Mouse (Mus musculus) left cerebral cortex, postnatal 14 days (tissue): Measurements from ENCODE around the gene Ece1. TPM values are rescaled to one million over a fixed set of nuclear protein-coding genes. Genes with fewer than 3 reads are reported as not detected.

ENCODE experiments used
- DNase-seq, 2 experiments: peaks; one replicate each; pipeline ENCODE4 v3.0.0; 2021 to 2022; ENCODE audit warnings: low spot score in 2 of 2, mixed read lengths in 1 of 2
- intact Hi-C: fragments of 180-260 bp; cut with DNase I; formaldehyde crosslinking; loops from one replicate; pipeline ENCODE4 v1.15.1; 2025
- total RNA-seq, 2 experiments: library from RNA; stranded (reverse); gene quantifications; 2 replicates each; pipeline ENCODE4 v1.2.3; 2021

Ece1 gene
- total RNA-seq, 2 experiments from 2014 or later, result 80.9 to 84.3 TPM

GRCm38 (mm10) chr4:137930500-137931008 is 68.5 kb downstream of the Ece1 start:
- no peak for DNase-seq
- intact Hi-C loops, result no loop called here

GRCm38 (mm10) chr4:137931009-137931757 is 69.1 kb downstream of the Ece1 start:
- intact Hi-C loops, result no loop called here
- DNase-seq, result peak; percentile 25 to 50

GRCm38 (mm10) chr4:137932554-137933178 is 70.6 kb downstream of the Ece1 start:
- intact Hi-C loops, result no loop called here
- DNase-seq, result no peak

GRCm38 (mm10) chr4:137933328-137933727 is 71.3 kb downstream of the Ece1 start:
- no peak for DNase-seq
- intact Hi-C loops, result no loop called here

- intact Hi-C loops, result no loop called here
- DNase-seq, result no peak
Measured at GRCm38 (mm10) chr4:137936134-137936533, 74.1 kb downstream of the Ece1 start.

GRCm38 (mm10) chr4:137940061-137940460 is 78.0 kb downstream of the Ece1 start:
- DNase-seq, result no peak
- intact Hi-C loops, result loop anchor here (5.0 kb wide), 1 partner anchor 78 kb away; the partner anchor contains the start of gene Ece1

GRCm38 (mm10) chr4:137941131-137941844 is 79.3 kb downstream of the Ece1 start:
- intact Hi-C loops, result loop anchor here (5.0 kb wide), 1 partner anchor 79 kb away; the partner anchor contains the start of gene Ece1
- no peak for DNase-seq

- peak; percentile 56 to 74 for DNase-seq
- intact Hi-C loops, result loop anchor here (5.0 kb wide), 1 partner anchor 80 kb away; the partner anchor contains the start of gene Ece1
Measured at GRCm38 (mm10) chr4:137941871-137942781, 80.1 kb downstream of the Ece1 start.

- intact Hi-C loops, result loop anchor here (5.0 kb wide), 1 partner anchor 81 kb away; the partner anchor contains the start of gene Ece1
- peak in 1 of 2 experiments; percentile 54 for DNase-seq
Measured at GRCm38 (mm10) chr4:137942782-137943486, 80.9 kb downstream of the Ece1 start.

GRCm38 (mm10) chr4:137943540-137943939 is 81.5 kb downstream of the Ece1 start:
- intact Hi-C loops, result loop anchor here (5.0 kb wide), 1 partner anchor 81 kb away; the partner anchor contains the start of gene Ece1
- no peak for DNase-seq

- intact Hi-C loops, result no loop called here
- DNase-seq, result no peak
Measured at GRCm38 (mm10) chr4:137945376-137945775, 83.3 kb downstream of the Ece1 start.

- DNase-seq, result no peak
- intact Hi-C loops, result no loop called here
Measured at GRCm38 (mm10) chr4:137946419-137946818, 84.4 kb downstream of the Ece1 start.

GRCm38 (mm10) chr4:137952840-137953239 is 90.8 kb downstream of the Ece1 start:
- intact Hi-C loops, result loop anchor here (2.0 to 10.0 kb wide), 2 partner anchors 106 to 218 kb away; no protein-coding TSS in a partner anchor
- peak; percentile 68 to 77 for DNase-seq

- intact Hi-C loops, result loop anchor here (10.0 kb wide), 1 partner anchor 219 kb away; no protein-coding TSS in a partner anchor
- no peak for DNase-seq
Measured at GRCm38 (mm10) chr4:137954184-137954583, 92.1 kb downstream of the Ece1 start.

GRCm38 (mm10) chr4:137954926-137955396 is 92.9 kb downstream of the Ece1 start:
- intact Hi-C loops, result loop anchor here (10.0 kb wide), 1 partner anchor 220 kb away; no protein-coding TSS in a partner anchor
- peak in 1 of 2 experiments; percentile 44 for DNase-seq

GRCm38 (mm10) chr4:137956260-137956659 is 94.2 kb downstream of the Ece1 start:
- intact Hi-C loops, result loop anchor here (10.0 kb wide), 1 partner anchor 221 kb away; no protein-coding TSS in a partner anchor
- no peak for DNase-seq

- peak; percentile 65 to 72 for DNase-seq
- intact Hi-C loops, result loop anchor here (10.0 kb wide), 3 partner anchors 145 to 255 kb away; partner anchors contain the start of gene Hp1bp3
Measured at GRCm38 (mm10) chr4:137959889-137960665, 98.0 kb downstream of the Ece1 start.
